Mouse (Mus musculus) intestine, embryonic 16.5 days (tissue): ENCODE results near the gene Ip6k3. TPM values are rescaled to one million over a fixed set of nuclear protein-coding genes. Genes with fewer than 3 reads are reported as not detected.
A peak's percentile ranks its signal among the peaks of the same experiment; 100 is the strongest.

ENCODE experiments used
- ATAC-seq: fragments of 200-750 bp; cut with Nextera tagmentation; 2 replicates; pipeline ENCODE4 v1.8.0; 2017; ENCODE audit warnings: moderate TSS enrichment, moderate library complexity
- H3K27ac ChIP-seq: fragments of 300-500 bp; sonication (generic); 2 replicates; pipeline ENCODE4 v1.5.1; 2014; ENCODE audit warnings: mild to moderate bottlenecking, low read length
- H3K27me3 ChIP-seq: fragments of 300-500 bp; sonication (generic); replicated peaks from 2 replicates; pipeline ENCODE4 v1.6.1; 2014; ENCODE audit warnings: low read length, control low read depth, mixed read lengths; ENCODE audit not compliant: control insufficient read depth, insufficient read depth
- H3K36me3 ChIP-seq: fragments of 300-500 bp; sonication (generic); 2 replicates; pipeline ENCODE4 v1.6.1; 2014; ENCODE audit warnings: low read length, control low read depth; ENCODE audit not compliant: control insufficient read depth, insufficient read depth
- H3K4me1 ChIP-seq: fragments of 300-500 bp; sonication (generic); 2 replicates; pipeline ENCODE4 v1.6.1; 2014; ENCODE audit warnings: low read length, control low read depth, mixed read lengths; ENCODE audit not compliant: control insufficient read depth, insufficient read depth
- H3K4me2 ChIP-seq: fragments of 300-500 bp; sonication (generic); 2 replicates; pipeline ENCODE4 v1.6.1; 2014; ENCODE audit warnings: low read depth, low read length, control low read depth
- H3K4me3 ChIP-seq: fragments of 300-500 bp; sonication (generic); 2 replicates; pipeline ENCODE4 v1.5.1; 2014; ENCODE audit warnings: mild to moderate bottlenecking, low read length
- H3K9ac ChIP-seq: fragments of 300-500 bp; sonication (generic); 2 replicates; pipeline ENCODE4 v1.6.1; 2014; ENCODE audit warnings: low read depth, low read length
- H3K9me3 ChIP-seq: fragments of 300-500 bp; sonication (generic); 2 replicates; pipeline ENCODE4 v1.6.1; 2016; ENCODE audit warnings: low read length, control low read depth; ENCODE audit not compliant: control insufficient read depth
- WGBS: fragments of 180-500 bp; shearing (Covaris S2); extraction: QIAGEN DNeasy Blood & Tissue Kit; methylation state at CpG from one replicate; pipeline ENCODE4 v1.1.7; 2014; 5-methylcytosine and 5-hydroxymethylcytosine counted together
- polyA plus RNA-seq: library from polyadenylated mRNA; unstranded; fragments of >200 nt; fragmentation: Nextera tagmentation; extraction: Ambion mirVana; gene quantifications from 2 replicates; pipeline ENCODE4 v1.2.1, GENCODE M21; 2015

The Ip6k3 gene
- polyA plus RNA-seq, 1 experiment from 2014 or later: 0.11 TPM

DNA sequence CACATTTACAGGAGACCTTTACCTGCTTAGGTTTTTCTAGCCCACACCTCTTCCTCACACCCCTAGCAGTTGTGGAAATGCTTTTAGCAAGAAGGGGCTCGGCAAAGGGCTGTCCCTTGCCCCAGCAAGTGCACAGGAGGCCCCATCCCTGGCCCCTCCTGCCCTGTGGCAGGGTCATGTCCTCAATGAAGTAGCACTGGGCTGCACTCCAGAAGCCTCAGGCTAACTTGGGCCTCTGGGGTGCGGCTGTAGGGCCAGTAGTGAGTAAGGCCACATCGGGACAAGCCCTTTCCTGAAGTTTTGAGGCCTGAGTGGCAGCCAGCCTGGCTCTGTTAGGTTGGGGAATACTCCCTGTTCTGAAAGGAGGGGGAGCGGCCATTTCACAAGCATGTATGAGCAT is 6.7 kb downstream of the Ip6k3 start:
- H3K36me3 ChIP-seq: no peaks in the 10 kb centered on the region
- no peak overlapping the region for H3K27ac ChIP-seq
- no peaks in the 10 kb centered on the region for H3K4me1 ChIP-seq
- WGBS: 66% methylated on average over 4 of the region's 4 CpGs
- H3K9me3 ChIP-seq: no peaks in the 10 kb centered on the region
- no peak overlapping the region for H3K4me2 ChIP-seq
- H3K4me3 ChIP-seq: no peak overlapping the region
- no peak for ATAC-seq
- H3K9ac ChIP-seq: no peak overlapping the region
- no peaks in the 10 kb centered on the region; the same call in 1 of the 2 replicates for H3K27me3 ChIP-seq

- Histone ChIP-seq H3K9ac (no peak overlapping the region), H3K4me1 (no peaks in the 10 kb centered on the region), H3K4me2 (no peak overlapping the region), H3K27ac (no peak overlapping the region), H3K36me3 (no peaks in the 10 kb centered on the region), H3K27me3 (no peaks in the 10 kb centered on the region; the same call in 1 of the 2 replicates), H3K9me3 (no peaks in the 10 kb centered on the region), H3K4me3 (no peak overlapping the region)
- ATAC-seq: no peak
- 68% methylated on average over 7 of the region's 7 CpGs for WGBS
Observed at GRCm38 (mm10) chr17:27159169-27159568, 8.4 kb downstream of the Ip6k3 start.

GRCm38 (mm10) chr17:27158439-27158838 is 9.2 kb downstream of the Ip6k3 start:
- no peak for ATAC-seq
- H3K9me3 ChIP-seq: no peaks in the 10 kb centered on the region
- H3K36me3 ChIP-seq: no peaks in the 10 kb centered on the region
- WGBS: 81% methylated on average over 6 of the region's 6 CpGs
- H3K4me2 ChIP-seq: no peak overlapping the region
- H3K9ac ChIP-seq: no peak overlapping the region
- no peak overlapping the region for H3K4me3 ChIP-seq
- peaks cover 3% of the 10 kb centered on the region; the same call in 1 of the 2 replicates for H3K4me1 ChIP-seq
- no peaks in the 10 kb centered on the region for H3K27me3 ChIP-seq
- H3K27ac ChIP-seq: no peak overlapping the region

DNA sequence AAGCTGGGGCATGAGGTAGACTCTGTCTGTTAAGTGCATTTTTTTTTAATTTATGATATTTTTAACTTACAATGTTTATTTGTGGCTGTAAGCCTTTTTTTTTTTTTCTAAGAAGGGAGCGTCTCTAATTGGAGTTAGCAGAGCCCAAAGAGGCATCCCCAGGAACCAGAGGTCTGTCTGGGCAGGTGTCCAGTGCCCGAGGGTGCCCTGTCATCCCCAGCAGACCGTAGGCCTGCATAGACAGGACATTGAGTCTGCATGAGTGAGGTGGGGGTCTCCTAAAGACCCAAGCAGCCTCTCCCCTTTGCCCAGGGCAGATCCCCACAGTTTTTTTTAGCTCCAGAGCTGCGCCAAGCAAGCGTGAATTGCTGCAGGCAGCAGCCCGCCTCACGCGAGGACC is 11.8 kb downstream of the Ip6k3 start:
- no peak overlapping the region for H3K4me3 ChIP-seq
- no peaks in the 10 kb centered on the region for H3K27me3 ChIP-seq
- no peak overlapping the region for H3K4me2 ChIP-seq
- ATAC-seq: no peak
- no peaks in the 10 kb centered on the region for H3K9me3 ChIP-seq
- H3K9ac ChIP-seq: no peak overlapping the region
- H3K4me1 ChIP-seq: peaks cover 3% of the 10 kb centered on the region; the same call in 1 of the 2 replicates
- WGBS: 67% methylated on average over 8 of the region's 8 CpGs
- no peak overlapping the region for H3K27ac ChIP-seq
- no peaks in the 10 kb centered on the region for H3K36me3 ChIP-seq

DNA sequence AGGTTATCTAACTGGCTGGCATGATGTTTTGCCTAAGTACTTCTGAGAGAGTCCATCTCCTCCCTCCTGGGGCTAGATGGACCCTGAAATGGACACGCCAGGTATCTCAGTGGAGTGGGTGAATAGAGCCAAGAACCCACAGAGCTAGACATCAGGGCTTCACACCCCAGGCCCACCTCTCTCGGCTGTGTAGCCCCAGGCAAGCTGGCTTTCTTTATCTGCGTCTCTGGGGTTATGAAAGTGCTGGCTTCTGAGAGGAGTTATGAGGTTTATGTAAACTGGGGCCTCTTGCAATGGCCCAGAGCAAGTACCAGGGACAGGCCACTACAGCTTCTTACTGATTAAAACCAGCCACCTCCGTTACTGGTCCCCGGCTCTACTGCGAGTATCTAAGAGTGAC is 12.7 kb downstream of the Ip6k3 start:
- Histone ChIP-seq H3K4me3 (no peak overlapping the region), H3K27ac (no peak overlapping the region), H3K4me2 (no peak overlapping the region), H3K4me1 (peaks cover 3% of the 10 kb centered on the region; the same call in 1 of the 2 replicates), H3K36me3 (no peaks in the 10 kb centered on the region), H3K9ac (no peak overlapping the region), H3K9me3 (no peaks in the 10 kb centered on the region), H3K27me3 (no peaks in the 10 kb centered on the region)
- 63% methylated on average over 6 of the region's 6 CpGs for WGBS
- no peak for ATAC-seq

DNA sequence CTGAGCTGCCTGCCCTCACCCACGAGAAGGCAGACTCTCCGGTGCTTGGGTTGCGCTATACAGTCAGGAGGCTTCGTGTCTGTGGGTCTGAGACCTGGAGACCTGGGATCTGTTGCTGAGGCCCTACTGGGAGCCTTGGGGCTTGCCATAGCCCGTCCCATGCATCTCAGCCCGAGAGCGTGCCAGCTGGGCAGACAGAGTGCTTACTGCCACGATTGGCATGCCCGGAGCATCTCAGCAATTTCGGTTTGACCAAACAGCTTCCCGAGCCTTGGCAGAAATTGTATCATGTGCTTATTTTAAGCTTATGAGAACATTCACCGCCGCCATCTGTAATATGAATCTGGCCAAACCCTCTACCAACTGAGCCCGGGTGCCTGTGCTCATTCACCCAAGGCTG is 13.3 kb downstream of the Ip6k3 start:
- H3K4me1 ChIP-seq: peaks cover 3% of the 10 kb centered on the region; the same call in 1 of the 2 replicates
- no peaks in the 10 kb centered on the region for H3K36me3 ChIP-seq
- H3K27me3 ChIP-seq: no peaks in the 10 kb centered on the region
- no peak for ATAC-seq
- H3K9me3 ChIP-seq: no peaks in the 10 kb centered on the region
- no peak overlapping the region for H3K9ac ChIP-seq
- 83% methylated on average over 14 of the region's 14 CpGs for WGBS
- no peak overlapping the region for H3K4me2 ChIP-seq
- H3K27ac ChIP-seq: no peak overlapping the region
- H3K4me3 ChIP-seq: no peak overlapping the region

DNA sequence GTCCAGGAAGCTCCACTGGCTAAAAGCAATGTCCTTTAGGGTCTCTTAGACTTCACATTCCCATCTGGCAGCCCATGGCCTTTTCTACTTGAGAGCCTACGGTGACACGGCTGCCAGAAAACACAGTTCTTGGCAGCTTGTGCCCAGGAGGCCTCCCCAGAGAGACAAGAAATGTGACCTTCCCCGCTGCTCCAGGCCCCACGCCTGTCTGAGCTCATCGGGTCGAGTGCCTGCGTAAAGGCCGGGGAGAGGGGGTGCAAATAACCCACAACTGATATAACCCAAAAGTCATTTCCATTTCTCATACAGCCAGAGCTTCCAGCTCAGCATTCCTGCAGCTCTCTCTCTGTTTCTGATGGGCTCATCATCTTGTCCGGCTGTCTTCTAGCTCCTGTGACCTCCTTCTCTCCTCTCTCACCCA is 13.8 kb downstream of the Ip6k3 start:
- H3K9ac ChIP-seq: no peak overlapping the region

GRCm38 (mm10) chr17:27152976-27153723 is 14.4 kb downstream of the Ip6k3 start:
- no peak overlapping the region for H3K9ac ChIP-seq
- ATAC-seq: peak; percentile 55

More for the DNA sequence above, 13.8 kb downstream of the Ip6k3 start:
- Histone ChIP-seq H3K9me3 (no peaks in the 10 kb centered on the region), H3K4me2 (no peak overlapping the region), H3K4me1 (peaks cover 3% of the 10 kb centered on the region; the same call in 1 of the 2 replicates), H3K36me3 (no peaks in the 10 kb centered on the region), H3K27ac (no peak overlapping the region; the same call in 1 of the 2 replicates), H3K27me3 (no peaks in the 10 kb centered on the region), H3K4me3 (no peak overlapping the region)
- no peak for ATAC-seq
- 52% methylated on average over 9 of the region's 9 CpGs for WGBS

GRCm38 (mm10) chr17:27151411-27151810 is 16.2 kb downstream of the Ip6k3 start:
- peaks cover 5% of the 10 kb centered on the region for H3K4me1 ChIP-seq
- no peak overlapping the region for H3K4me2 ChIP-seq
- no peak overlapping the region for H3K4me3 ChIP-seq
- H3K36me3 ChIP-seq: no peaks in the 10 kb centered on the region
- 69% methylated on average over 8 of the region's 8 CpGs for WGBS
- H3K9me3 ChIP-seq: no peaks in the 10 kb centered on the region
- no peak overlapping the region for H3K9ac ChIP-seq
- no peak for ATAC-seq
- peaks cover 3% of the 10 kb centered on the region; the same call in 1 of the 2 replicates for H3K27me3 ChIP-seq
- H3K27ac ChIP-seq: no peak overlapping the region

More at GRCm38 (mm10) chr17:27152976-27153723, 14.4 kb downstream of the Ip6k3 start:
- WGBS: 42% methylated on average over 8 of the region's 8 CpGs
- H3K9me3 ChIP-seq: no peaks in the 10 kb centered on the region
- no peak overlapping the region for H3K4me3 ChIP-seq
- no peaks in the 10 kb centered on the region for H3K27me3 ChIP-seq
- H3K4me2 ChIP-seq: no peak overlapping the region
- no peaks in the 10 kb centered on the region for H3K36me3 ChIP-seq
- peaks cover 3% of the 10 kb centered on the region; the same call in 1 of the 2 replicates for H3K4me1 ChIP-seq
- no peak overlapping the region for H3K27ac ChIP-seq
